Mouse (Mus musculus) lung, embryonic 15.5 days (tissue): ENCODE results near the gene 1810010D01Rik. TPM values are rescaled to one million over a fixed set of nuclear protein-coding genes. Genes with fewer than 3 reads are reported as not detected.

ENCODE experiments used
- ATAC-seq: fragments of 200-750 bp; cut with Nextera tagmentation; 2 replicates; pipeline ENCODE4 v1.8.0; 2017; ENCODE audit warnings: moderate number of reproducible peaks, borderline replicate concordance; ENCODE audit not compliant: low FRiP score, low TSS enrichment; ENCODE audit errors: extremely low read depth
- H3K27ac ChIP-seq: fragments of 300-500 bp; sonication (generic); 2 replicates; pipeline ENCODE4 v1.5.1; 2015; ENCODE audit warnings: moderate library complexity, mild to moderate bottlenecking, inconsistent platforms
- H3K27me3 ChIP-seq: fragments of 300-500 bp; sonication (generic); 2 replicates; pipeline ENCODE4 v1.6.1; 2015; ENCODE audit warnings: inconsistent platforms
- H3K36me3 ChIP-seq: fragments of 300-500 bp; sonication (generic); 2 replicates; pipeline ENCODE4 v1.6.1; 2015; ENCODE audit warnings: inconsistent platforms
- H3K4me1 ChIP-seq: fragments of 300-500 bp; sonication (generic); 2 replicates; pipeline ENCODE4 v1.6.1; 2015; ENCODE audit warnings: inconsistent platforms
- H3K4me2 ChIP-seq: fragments of 300-500 bp; sonication (generic); 2 replicates; pipeline ENCODE4 v1.6.1; 2015; ENCODE audit warnings: inconsistent platforms, mild to moderate bottlenecking, moderate library complexity
- H3K4me3 ChIP-seq: fragments of 300-500 bp; sonication (generic); 2 replicates; pipeline ENCODE4 v1.5.1; 2015; ENCODE audit warnings: mild to moderate bottlenecking, inconsistent platforms
- H3K9ac ChIP-seq: fragments of 300-500 bp; sonication (generic); 2 replicates; pipeline ENCODE4 v1.6.1; 2015; ENCODE audit warnings: inconsistent platforms
- H3K9me3 ChIP-seq: fragments of 300-500 bp; sonication (generic); 2 replicates; pipeline ENCODE4 v1.6.1; 2016; ENCODE audit warnings: inconsistent platforms
- WGBS: fragments of 180-500 bp; shearing (Covaris S2); methylation state at CpG from one replicate; pipeline ENCODE4 v1.1.7; 2015; 5-methylcytosine and 5-hydroxymethylcytosine counted together
- polyA plus RNA-seq: library from polyadenylated mRNA; unstranded; fragments of >200 nt; fragmentation: Nextera tagmentation; extraction: Ambion mirVana; gene quantifications from 2 replicates; pipeline ENCODE4 v1.2.1, GENCODE M21; 2015

The 1810010D01Rik gene
- polyA plus RNA-seq, 1 experiment from 2014 or later: 0.30 TPM

GRCm38 (mm10) chr7:145210477-145211070 is 2.7 kb upstream of the 1810010D01Rik start:
- H3K4me3 ChIP-seq: no peak overlapping the region
- no peak for ATAC-seq
- H3K4me1 ChIP-seq: peaks cover 33% of the 10 kb centered on the region
- no peaks in the 10 kb centered on the region for H3K36me3 ChIP-seq
- no peaks in the 10 kb centered on the region for H3K27me3 ChIP-seq
- no peaks in the 10 kb centered on the region for H3K9me3 ChIP-seq
- no peak overlapping the region for H3K4me2 ChIP-seq
- 69% methylated on average over 4 of the region's 4 CpGs for WGBS
- H3K9ac ChIP-seq: no peak overlapping the region
- no peak overlapping the region for H3K27ac ChIP-seq

GRCm38 (mm10) chr7:145206801-145207200 is 1.1 kb downstream of the 1810010D01Rik start:
- peak overlapping the region; percentile 52 for H3K9ac ChIP-seq
- no peaks in the 10 kb centered on the region for H3K36me3 ChIP-seq
- no peak overlapping the region for H3K4me3 ChIP-seq
- 58% methylated on average over 6 of the region's 6 CpGs for WGBS
- ATAC-seq: no peak; the same call in 1 of the 2 replicates
- H3K9me3 ChIP-seq: no peaks in the 10 kb centered on the region
- no peaks in the 10 kb centered on the region for H3K27me3 ChIP-seq
- H3K4me2 ChIP-seq: peak overlapping the region; percentile 52
- H3K4me1 ChIP-seq: peaks cover 29% of the 10 kb centered on the region
- H3K27ac ChIP-seq: peak overlapping the region; percentile 98

GRCm38 (mm10) chr7:145206056-145206610 is 1.8 kb downstream of the 1810010D01Rik start:
- H3K4me3 ChIP-seq: peak overlapping the region; percentile 16; the same call in 1 of the 2 replicates
- peak overlapping the region; percentile 52 for H3K4me2 ChIP-seq
- peaks cover 24% of the 10 kb centered on the region for H3K4me1 ChIP-seq
- no peaks in the 10 kb centered on the region for H3K27me3 ChIP-seq
- peak overlapping the region; percentile 98 for H3K27ac ChIP-seq
- WGBS: under 1% methylated on average over 34 of the region's 34 CpGs
- ATAC-seq: peak; percentile 90
- no peaks in the 10 kb centered on the region for H3K36me3 ChIP-seq
- peak overlapping the region; percentile 52 for H3K9ac ChIP-seq
- H3K9me3 ChIP-seq: peaks cover 2% of the 10 kb centered on the region; the same call in 1 of the 2 replicates

- Histone ChIP-seq H3K4me3 (no peak overlapping the region), H3K36me3 (no peaks in the 10 kb centered on the region), H3K27me3 (no peaks in the 10 kb centered on the region), H3K9me3 (peaks cover 3% of the 10 kb centered on the region; the same call in 1 of the 2 replicates), H3K4me2 (no peak overlapping the region), H3K9ac (no peak overlapping the region), H3K4me1 (peaks cover 22% of the 10 kb centered on the region), H3K27ac (peak overlapping the region; percentile 98)
- 73% methylated on average over 4 of the region's 4 CpGs for WGBS
- ATAC-seq: no peak
Measured at GRCm38 (mm10) chr7:145205363-145205902, 2.5 kb downstream of the 1810010D01Rik start.

GRCm38 (mm10) chr7:145199711-145200110 is 8.2 kb downstream of the 1810010D01Rik start:
- WGBS: 35% methylated on average over 2 of the region's 2 CpGs
- H3K36me3 ChIP-seq: no peaks in the 10 kb centered on the region
- H3K4me2 ChIP-seq: no peak overlapping the region
- H3K9ac ChIP-seq: no peak overlapping the region
- H3K4me1 ChIP-seq: peaks cover 26% of the 10 kb centered on the region
- H3K27ac ChIP-seq: peak overlapping the region; percentile 19
- H3K9me3 ChIP-seq: peaks cover 3% of the 10 kb centered on the region; the same call in 1 of the 2 replicates
- no peak overlapping the region for H3K4me3 ChIP-seq
- no peak for ATAC-seq
- no peaks in the 10 kb centered on the region for H3K27me3 ChIP-seq

GRCm38 (mm10) chr7:145198223-145198714 is 9.7 kb downstream of the 1810010D01Rik start:
- H3K4me2 ChIP-seq: no peak overlapping the region
- H3K9ac ChIP-seq: no peak overlapping the region
- H3K4me1 ChIP-seq: peaks cover 36% of the 10 kb centered on the region

GRCm38 (mm10) chr7:145197711-145198110 is 10.2 kb downstream of the 1810010D01Rik start:
- WGBS: 53% methylated on average over 3 of the region's 3 CpGs

More at GRCm38 (mm10) chr7:145198223-145198714, 9.7 kb downstream of the 1810010D01Rik start:
- Histone ChIP-seq H3K4me3 (no peak overlapping the region), H3K27me3 (no peaks in the 10 kb centered on the region), H3K27ac (peak overlapping the region; percentile 73), H3K36me3 (no peaks in the 10 kb centered on the region), H3K9me3 (peaks cover 3% of the 10 kb centered on the region; the same call in 1 of the 2 replicates)
- 21% methylated on average over 4 of the region's 4 CpGs for WGBS
- peak; percentile 44 for ATAC-seq

GRCm38 (mm10) chr7:145197042-145197441 is 10.9 kb downstream of the 1810010D01Rik start:
- H3K4me2 ChIP-seq: no peak overlapping the region
- no peak overlapping the region for H3K27ac ChIP-seq
- no peaks in the 10 kb centered on the region for H3K36me3 ChIP-seq
- H3K4me3 ChIP-seq: no peak overlapping the region
- H3K9ac ChIP-seq: no peak overlapping the region
- no peaks in the 10 kb centered on the region for H3K27me3 ChIP-seq
- H3K4me1 ChIP-seq: peaks cover 36% of the 10 kb centered on the region
- ATAC-seq: no peak
- H3K9me3 ChIP-seq: peaks cover 3% of the 10 kb centered on the region; the same call in 1 of the 2 replicates
- 68% methylated on average over 3 of the region's 3 CpGs for WGBS

More at GRCm38 (mm10) chr7:145197711-145198110, 10.2 kb downstream of the 1810010D01Rik start:
- H3K36me3 ChIP-seq: no peaks in the 10 kb centered on the region
- H3K4me3 ChIP-seq: no peak overlapping the region
- no peak for ATAC-seq
- peaks cover 36% of the 10 kb centered on the region for H3K4me1 ChIP-seq
- peak overlapping the region; percentile 73 for H3K27ac ChIP-seq
- peaks cover 3% of the 10 kb centered on the region; the same call in 1 of the 2 replicates for H3K9me3 ChIP-seq
- H3K4me2 ChIP-seq: no peak overlapping the region
- H3K27me3 ChIP-seq: no peaks in the 10 kb centered on the region
- H3K9ac ChIP-seq: no peak overlapping the region

GRCm38 (mm10) chr7:145196340-145196739 is 11.6 kb downstream of the 1810010D01Rik start:
- Histone ChIP-seq H3K4me2 (no peak overlapping the region), H3K9me3 (peaks cover 3% of the 10 kb centered on the region; the same call in 1 of the 2 replicates), H3K4me1 (peaks cover 36% of the 10 kb centered on the region), H3K4me3 (no peak overlapping the region), H3K27ac (no peak overlapping the region), H3K27me3 (no peaks in the 10 kb centered on the region), H3K36me3 (no peaks in the 10 kb centered on the region), H3K9ac (no peak overlapping the region)
- WGBS: 88% methylated on average over 6 of the region's 6 CpGs
- no peak for ATAC-seq

GRCm38 (mm10) chr7:145195186-145195927 is 12.6 kb downstream of the 1810010D01Rik start:
- peaks cover 36% of the 10 kb centered on the region for H3K4me1 ChIP-seq
- no peaks in the 10 kb centered on the region for H3K27me3 ChIP-seq
- no peaks in the 10 kb centered on the region for H3K36me3 ChIP-seq
- no peaks in the 10 kb centered on the region for H3K9me3 ChIP-seq
- peak overlapping the region; percentile 79 for H3K27ac ChIP-seq
- H3K4me2 ChIP-seq: no peak overlapping the region
- ATAC-seq: peak; percentile 13; the same call in 1 of the 2 replicates
- 41% methylated on average over 5 of the region's 5 CpGs for WGBS
- H3K4me3 ChIP-seq: no peak overlapping the region
- H3K9ac ChIP-seq: no peak overlapping the region

GRCm38 (mm10) chr7:145194455-145195161 is 13.3 kb downstream of the 1810010D01Rik start:
- no peak overlapping the region for H3K4me2 ChIP-seq
- ATAC-seq: peak; percentile 68
- no peaks in the 10 kb centered on the region for H3K36me3 ChIP-seq
- H3K27ac ChIP-seq: peak overlapping the region; percentile 79
- no peaks in the 10 kb centered on the region for H3K9me3 ChIP-seq
- WGBS: 43% methylated on average over 3 of the region's 3 CpGs
- no peaks in the 10 kb centered on the region for H3K27me3 ChIP-seq
- peaks cover 36% of the 10 kb centered on the region for H3K4me1 ChIP-seq
- no peak overlapping the region for H3K9ac ChIP-seq
- no peak overlapping the region for H3K4me3 ChIP-seq
